Mouse (Mus musculus) liver, embryonic 12.5 days (tissue): ENCODE results near the gene Abhd18. TPM values are rescaled to one million over a fixed set of nuclear protein-coding genes. Genes with fewer than 3 reads are reported as not detected.
"Not testable (repeated sequence)": the region's sequence is repeated elsewhere in the genome, so short reads cannot be mapped to it uniquely, and the experiment has no call there.

ENCODE experiments used
- ATAC-seq: fragments of 200-750 bp; cut with Nextera tagmentation; 2 replicates; pipeline ENCODE4 v1.8.0; 2017; ENCODE audit warnings: moderate number of reproducible peaks, mild to moderate bottlenecking, moderate library complexity
- H3K27ac ChIP-seq: fragments of 300-500 bp; sonication (generic); 2 replicates; pipeline ENCODE4 v1.5.1; 2016; ENCODE audit warnings: mild to moderate bottlenecking
- H3K27me3 ChIP-seq: fragments of 300-500 bp; sonication (generic); replicated peaks from 2 replicates; pipeline ENCODE4 v1.6.1; 2016; ENCODE audit warnings: mild to moderate bottlenecking, moderate library complexity
- H3K36me3 ChIP-seq: fragments of 300-500 bp; sonication (generic); 2 replicates; pipeline ENCODE4 v1.6.1; 2016; ENCODE audit warnings: mild to moderate bottlenecking, moderate library complexity
- H3K4me1 ChIP-seq: fragments of 300-500 bp; sonication (generic); 2 replicates; pipeline ENCODE4 v1.6.1; 2016
- H3K4me2 ChIP-seq: fragments of 300-500 bp; sonication (generic); 2 replicates; pipeline ENCODE4 v1.6.1; 2016; ENCODE audit warnings: mild to moderate bottlenecking, moderate library complexity
- H3K4me3 ChIP-seq: fragments of 300-500 bp; sonication (generic); 2 replicates; pipeline ENCODE4 v1.5.1; 2016; ENCODE audit warnings: mild to moderate bottlenecking, moderate library complexity
- H3K9ac ChIP-seq: fragments of 300-500 bp; sonication (generic); 2 replicates; pipeline ENCODE4 v1.6.1; 2016; ENCODE audit warnings: mild to moderate bottlenecking, moderate library complexity
- H3K9me3 ChIP-seq: fragments of 300-500 bp; sonication (generic); replicated peaks from 2 replicates; pipeline ENCODE4 v1.6.1; 2016; ENCODE audit warnings: mild to moderate bottlenecking, moderate library complexity
- WGBS: fragments of 180-500 bp; shearing (Covaris S2); methylation state at CpG from one replicate; pipeline ENCODE4 v1.1.7; 2016; ENCODE audit not compliant: insufficient replicate concordance; 5-methylcytosine and 5-hydroxymethylcytosine counted together
- polyA plus RNA-seq: library from polyadenylated mRNA; unstranded; fragments of >200 nt; fragmentation: Nextera tagmentation; extraction: Ambion mirVana; gene quantifications from 2 replicates; pipeline ENCODE4 v1.2.1, GENCODE M21; 2016

Gene Abhd18
- polyA plus RNA-seq, 1 experiment from 2014 or later = 4.2 TPM

GRCm38 (mm10) chr3:40847936-40848335, 1.2 kb downstream of the Abhd18 start:
- not testable (repeated sequence) for H3K27me3 ChIP-seq

GRCm38 (mm10) chr3:40853123-40853738, 6.5 kb downstream of the Abhd18 start:
- not testable (repeated sequence) for H3K9me3 ChIP-seq, H3K4me2 ChIP-seq, ATAC-seq, H3K9ac ChIP-seq, H3K4me1 ChIP-seq, H3K36me3 ChIP-seq, H3K27me3 ChIP-seq, H3K27ac ChIP-seq, H3K4me3 ChIP-seq
- 77% methylated on average over 3 of the region's 3 CpGs for WGBS

More at GRCm38 (mm10) chr3:40847936-40848335, 1.2 kb downstream of the Abhd18 start:
- peaks cover 12% of the 10 kb centered on the region for H3K4me1 ChIP-seq
- not testable (repeated sequence) for ATAC-seq, H3K9ac ChIP-seq, H3K27ac ChIP-seq, H3K4me3 ChIP-seq, H3K36me3 ChIP-seq, H3K9me3 ChIP-seq
- peak overlapping the region; percentile 78 for H3K4me2 ChIP-seq
- WGBS = 76% methylated on average over 2 of the region's 2 CpGs

- Histone ChIP-seq H3K4me1 (peaks cover 13% of the 10 kb centered on the region), H3K27ac (peak overlapping the region; percentile 64; the same call in 1 of the 2 replicates), H3K9ac (peak overlapping the region; percentile 74), H3K4me3 (peak overlapping the region; percentile 70), H3K4me2 (peak overlapping the region; percentile 91)
- not testable (repeated sequence) for H3K9me3 ChIP-seq, H3K36me3 ChIP-seq, H3K27me3 ChIP-seq
- WGBS = 1% methylated on average over 38 of the region's 38 CpGs
- ATAC-seq = peak; percentile 100
Measured at GRCm38 (mm10) chr3:40893816-40894258, 47.1 kb downstream of the Abhd18 start.

- peak overlapping the region; percentile 80 for H3K9ac ChIP-seq
- not testable (repeated sequence) for H3K27me3 ChIP-seq, H3K36me3 ChIP-seq, ATAC-seq, H3K9me3 ChIP-seq
- H3K4me2 ChIP-seq = peak overlapping the region; percentile 91
- peaks cover 13% of the 10 kb centered on the region for H3K4me1 ChIP-seq
- H3K27ac ChIP-seq = peak overlapping the region; percentile 72
- peak overlapping the region; percentile 70 for H3K4me3 ChIP-seq
- WGBS = under 1% methylated on average over 19 of the region's 24 CpGs
Measured at GRCm38 (mm10) chr3:40894336-40894735, 47.6 kb downstream of the Abhd18 start.

- not testable (repeated sequence) for H3K9ac ChIP-seq, H3K27me3 ChIP-seq, H3K27ac ChIP-seq, H3K4me2 ChIP-seq, H3K9me3 ChIP-seq, H3K36me3 ChIP-seq, H3K4me1 ChIP-seq, ATAC-seq, H3K4me3 ChIP-seq
- 89% methylated on average over 8 of the region's 10 CpGs for WGBS
Measured at GRCm38 (mm10) chr3:40902443-40902842, 55.7 kb downstream of the Abhd18 start, which contains the start of gene 1700034I23Rik. Gene 1700034I23Rik (minus strand): TSS chr3:40902543.

- Histone ChIP-seq H3K36me3 (peaks cover 14% of the 10 kb centered on the region), H3K27ac (no peak overlapping the region), H3K4me2 (no peak overlapping the region), H3K4me1 (no peaks in the 10 kb centered on the region), H3K9ac (no peak overlapping the region), H3K4me3 (no peak overlapping the region), H3K9me3 (no peaks in the 10 kb centered on the region), H3K27me3 (no peaks in the 10 kb centered on the region)
- ATAC-seq = no peak
- WGBS = 66% methylated on average over 5 of the region's 5 CpGs
Measured at GRCm38 (mm10) chr3:40938189-40938588, 91.4 kb downstream of the Abhd18 start.

GRCm38 (mm10) chr3:40938592-40938991, 91.8 kb downstream of the Abhd18 start:
- no peak for ATAC-seq
- peaks cover 11% of the 10 kb centered on the region for H3K36me3 ChIP-seq
- H3K4me2 ChIP-seq = no peak overlapping the region
- H3K27me3 ChIP-seq = no peaks in the 10 kb centered on the region
- no peaks in the 10 kb centered on the region for H3K9me3 ChIP-seq
- 87% methylated on average over 4 of the region's 4 CpGs for WGBS
- no peak overlapping the region for H3K4me3 ChIP-seq
- no peaks in the 10 kb centered on the region for H3K4me1 ChIP-seq
- H3K9ac ChIP-seq = no peak overlapping the region
- no peak overlapping the region for H3K27ac ChIP-seq

GRCm38 (mm10) chr3:40939019-40939418, 92.2 kb downstream of the Abhd18 start:
- H3K36me3 ChIP-seq = peaks cover 6% of the 10 kb centered on the region
- H3K27ac ChIP-seq = no peak overlapping the region
- no peak overlapping the region for H3K9ac ChIP-seq
- H3K4me2 ChIP-seq = no peak overlapping the region
- no peak overlapping the region for H3K4me3 ChIP-seq
- H3K4me1 ChIP-seq = no peaks in the 10 kb centered on the region
- no peaks in the 10 kb centered on the region for H3K9me3 ChIP-seq
- ATAC-seq = no peak
- no peaks in the 10 kb centered on the region for H3K27me3 ChIP-seq

- Histone ChIP-seq H3K4me3 (peak within 1 kb of the TSS; percentile 88), H3K9ac (peak within 1 kb of the TSS; percentile 96), H3K27ac (peak within 1 kb of the TSS; percentile 95), H3K36me3 (no peaks in the 10 kb centered on the region), H3K9me3 (no peaks in the 10 kb centered on the region), H3K4me1 (peaks cover 25% of the 10 kb centered on the region), H3K27me3 (peaks cover 16% of the 10 kb centered on the region), H3K4me2 (peak within 1 kb of the TSS; percentile 99)
- under 1% methylated on average over 58 of the region's 66 CpGs for WGBS
- ATAC-seq = peak; percentile 91
Measured at GRCm38 (mm10) chr3:40949170-40949902, 102.6 kb downstream of the Abhd18 start, which contains the start of gene Larp1b. Gene Larp1b (plus strand): TSS chr3:40949828.

- H3K4me1 ChIP-seq = peaks cover 25% of the 10 kb centered on the region
- under 1% methylated on average over 60 of the region's 118 CpGs for WGBS
- no peaks in the 10 kb centered on the region for H3K9me3 ChIP-seq
- peak overlapping the region; percentile 96 for H3K9ac ChIP-seq
- peak overlapping the region; percentile 99 for H3K4me2 ChIP-seq
- peak overlapping the region; percentile 95 for H3K27ac ChIP-seq
- peak; percentile 8 for ATAC-seq
- H3K36me3 ChIP-seq = no peaks in the 10 kb centered on the region
- H3K27me3 ChIP-seq = peaks cover 16% of the 10 kb centered on the region
- peak overlapping the region; percentile 88 for H3K4me3 ChIP-seq
Measured at GRCm38 (mm10) chr3:40949903-40950600, 103.3 kb downstream of the Abhd18 start.

GRCm38 (mm10) chr3:40950601-40951201, 103.9 kb downstream of the Abhd18 start:
- no peaks in the 10 kb centered on the region for H3K9me3 ChIP-seq
- H3K4me3 ChIP-seq = peak overlapping the region; percentile 88
- ATAC-seq = peak; percentile 15
- peaks cover 16% of the 10 kb centered on the region for H3K27me3 ChIP-seq
- H3K36me3 ChIP-seq = no peaks in the 10 kb centered on the region
- H3K27ac ChIP-seq = peak overlapping the region; percentile 95
- peaks cover 25% of the 10 kb centered on the region for H3K4me1 ChIP-seq
- H3K4me2 ChIP-seq = peak overlapping the region; percentile 99
- peak overlapping the region; percentile 96 for H3K9ac ChIP-seq
- WGBS = under 1% methylated on average over 43 of the region's 43 CpGs
